Mouse (Mus musculus): Measurements from ENCODE around the gene Arid5b. TPM values are rescaled to one million over a fixed set of nuclear protein-coding genes. Genes with fewer than 3 reads are reported as not detected.

The Arid5b gene
- polyA plus RNA-seq, 1 experiment = 2.5 TPM

DNA sequence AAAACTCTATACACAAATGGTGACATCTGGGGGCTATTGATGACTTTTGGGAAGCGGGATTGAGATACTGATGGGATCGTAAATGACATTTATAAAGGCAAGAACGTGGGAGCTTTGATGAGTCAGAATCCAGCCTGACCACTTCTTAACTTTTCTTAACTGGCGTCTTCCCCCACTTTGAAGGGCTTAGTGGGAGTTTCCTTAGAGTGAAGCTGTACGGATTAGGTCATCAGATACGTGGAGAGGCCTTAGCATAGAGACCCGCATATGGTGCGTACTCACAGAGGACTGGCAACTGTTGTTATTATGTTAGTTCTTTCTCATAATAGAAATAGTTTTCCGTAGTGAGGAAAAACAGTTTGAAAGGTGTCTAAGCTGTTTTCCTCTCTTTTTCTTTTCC lies 104.9 kb downstream of the Arid5b start:
- no peak for DNase-seq (ENCODE audit: low read depth, low spot score)
- 68% methylated on average over 9 of the region's 9 CpGs for WGBS

DNA sequence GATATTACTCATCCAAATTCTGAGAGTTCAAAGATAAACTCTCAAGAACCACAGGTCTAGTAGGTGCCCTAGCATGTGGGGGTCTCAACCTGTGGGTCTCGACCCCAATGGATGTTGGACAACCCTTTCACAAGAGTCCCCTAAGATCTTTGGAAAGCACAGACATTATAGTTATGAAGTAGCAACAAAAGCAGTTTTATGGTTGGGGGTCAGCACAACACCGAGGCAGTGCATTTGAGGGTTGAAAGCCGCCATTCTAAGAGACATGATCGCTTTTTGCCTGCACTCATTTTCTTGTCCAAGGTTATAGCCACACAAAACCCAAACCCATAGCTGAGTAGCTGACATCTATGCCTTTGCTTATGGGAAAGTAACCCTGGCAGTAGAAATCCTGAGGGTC lies 105.6 kb downstream of the Arid5b start:
- WGBS = 95% methylated on average over 4 of the region's 4 CpGs
- no peak for DNase-seq (ENCODE audit: low read depth, low spot score)

DNA sequence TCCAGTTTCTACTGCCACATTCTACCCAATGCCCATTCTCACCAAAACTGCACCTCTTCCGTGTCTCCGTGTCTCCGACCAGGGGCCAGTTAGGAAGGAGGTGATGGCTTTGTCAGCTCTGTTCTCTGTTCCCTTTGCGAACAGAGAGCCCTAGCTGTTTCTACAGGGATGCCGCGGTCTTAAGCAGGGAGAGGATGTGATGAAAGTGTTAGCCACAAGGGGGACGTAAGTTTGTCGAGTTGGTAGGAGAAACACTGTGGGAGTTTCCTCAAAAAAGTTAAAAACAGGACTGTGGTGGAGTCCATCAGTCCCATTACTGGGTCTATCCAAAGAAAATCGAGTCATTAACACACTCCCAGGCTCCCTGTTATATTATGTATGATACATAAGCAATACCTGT lies 106.6 kb downstream of the Arid5b start:
- no peak for DNase-seq (ENCODE audit: low read depth, low spot score)
- 84% methylated on average over 9 of the region's 9 CpGs for WGBS

DNA sequence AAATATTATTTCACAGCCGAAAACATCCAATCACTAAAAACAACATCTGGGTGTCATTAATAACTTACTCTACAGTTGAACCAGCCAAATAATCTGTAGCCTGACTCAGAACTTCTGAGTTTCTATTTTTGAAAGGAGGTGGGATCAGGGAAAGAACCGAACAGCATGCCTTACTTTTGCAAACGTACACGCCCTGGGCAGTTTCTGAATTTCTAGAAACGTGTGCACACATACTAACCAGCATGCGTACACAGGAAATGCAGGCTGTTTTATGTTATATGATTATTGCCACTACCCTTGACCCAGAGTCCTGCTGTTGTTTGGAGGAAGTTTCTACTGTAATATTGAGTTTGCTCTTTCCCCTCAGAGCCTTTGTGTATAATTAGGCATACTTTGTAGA lies 109.9 kb downstream of the Arid5b start:
- WGBS = 20% methylated on average over 6 of the region's 6 CpGs

DNA sequence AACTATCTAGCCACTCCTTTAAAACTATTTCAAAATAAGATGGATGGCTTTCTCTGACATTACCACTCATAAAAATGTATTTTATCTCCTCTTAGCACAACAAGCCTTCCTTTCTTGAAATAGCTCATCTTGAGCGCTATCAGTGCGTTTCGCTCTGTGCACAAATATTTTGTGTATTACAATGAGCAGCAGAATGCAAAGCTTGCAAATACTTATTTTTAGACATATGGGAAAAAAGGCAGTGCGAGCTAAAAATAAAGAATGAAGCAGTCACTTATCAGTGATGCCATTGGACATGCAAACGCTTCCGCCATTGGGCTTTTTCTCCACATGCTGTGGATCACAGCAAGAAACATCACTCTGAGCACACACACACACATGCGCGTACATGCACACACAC lies 110.4 kb downstream of the Arid5b start:
- DNase-seq (ENCODE audit: low read depth, low spot score) = no peak
- WGBS = 86% methylated on average over 8 of the region's 8 CpGs

More for the DNA sequence above, 109.9 kb downstream of the Arid5b start:
- peak; percentile 56 for DNase-seq (ENCODE audit: low read depth, low spot score)

DNA sequence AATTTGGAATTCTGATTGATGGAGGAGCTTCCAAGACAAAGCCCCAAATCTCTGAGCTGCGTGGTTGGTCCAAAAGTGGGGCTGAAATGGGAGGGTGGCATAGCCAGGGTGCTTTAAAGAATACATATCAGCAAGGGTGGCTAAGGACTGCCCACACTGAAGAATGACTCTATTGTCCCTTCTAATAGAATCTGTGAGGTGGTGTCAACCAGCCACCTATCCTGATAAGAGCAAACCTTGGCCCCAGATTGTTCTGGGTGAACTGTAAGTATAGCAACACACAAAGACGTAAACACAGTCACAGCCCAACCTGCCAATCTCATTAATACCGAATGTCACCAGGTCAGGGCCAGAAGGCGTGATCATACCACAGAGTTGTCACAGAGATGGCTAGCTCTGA lies 111.4 kb downstream of the Arid5b start:
- DNase-seq (ENCODE audit: low read depth, low spot score) = no peak
- WGBS = 61% methylated on average over 4 of the region's 4 CpGs

DNA sequence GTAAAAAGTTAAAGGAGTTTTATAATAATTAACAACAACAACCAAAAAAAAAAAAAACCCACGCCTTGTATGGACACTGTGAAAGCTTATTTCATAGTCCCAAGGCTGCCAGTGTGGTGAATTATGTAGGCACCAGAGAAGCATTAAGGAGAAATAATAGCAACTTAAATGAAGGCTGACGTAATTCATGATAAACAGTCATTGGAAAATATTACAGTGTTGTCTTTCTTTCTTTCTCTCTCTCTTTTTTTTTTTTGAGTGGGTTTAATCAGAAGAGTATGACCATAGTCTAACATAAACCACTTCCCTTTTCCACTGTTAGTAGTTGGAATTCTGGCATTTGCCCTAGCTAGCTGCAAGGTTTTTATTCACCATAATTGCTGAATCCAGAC lies 111.8 kb downstream of the Arid5b start:
- DNase-seq (ENCODE audit: low read depth, low spot score) = no peak
- 57% methylated on average over 2 of the region's 2 CpGs for WGBS

DNA sequence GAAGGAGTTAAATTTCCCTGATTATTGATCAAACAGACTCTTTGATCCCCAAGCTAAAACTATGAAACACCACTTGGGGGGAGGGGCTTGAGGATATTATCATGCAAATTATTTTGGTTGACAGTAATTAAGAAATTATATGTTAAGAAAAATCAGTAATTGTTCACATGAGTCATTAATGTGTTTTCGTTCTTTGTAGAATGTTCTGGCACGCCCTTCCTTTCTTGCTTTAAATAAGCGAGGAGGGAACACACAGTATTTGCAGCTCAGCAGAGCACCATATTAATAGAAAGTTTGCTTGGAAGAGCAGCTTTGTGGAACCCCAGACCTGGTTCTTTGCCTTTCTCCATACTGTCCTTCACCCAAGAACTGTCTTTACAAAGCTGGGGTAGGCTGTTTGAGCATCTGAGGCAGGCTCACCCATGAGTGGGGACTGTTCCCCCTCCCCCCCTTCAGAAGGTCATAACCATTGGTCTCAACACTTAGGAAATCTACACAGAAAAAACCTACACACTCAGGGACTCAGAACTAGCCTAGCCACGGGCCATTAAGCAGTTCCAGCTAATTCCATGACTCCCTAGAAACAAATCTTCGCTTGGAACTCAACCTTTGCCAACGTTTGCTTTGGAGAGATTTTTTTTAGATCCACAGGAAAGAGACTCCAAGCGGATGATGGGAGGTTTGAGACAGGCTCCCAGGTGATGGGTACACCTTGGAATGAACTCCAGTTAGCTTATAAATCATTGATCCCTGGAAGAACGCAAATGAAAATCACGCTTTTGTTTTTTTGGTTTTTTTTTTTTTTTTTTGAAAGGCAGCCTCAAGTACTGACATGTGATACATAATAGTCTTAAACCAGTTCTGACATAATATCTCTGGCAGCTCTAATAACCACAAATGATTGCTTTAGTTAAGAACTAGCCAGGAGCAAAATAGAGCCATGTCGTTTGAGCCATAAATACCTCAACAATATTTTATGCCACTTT lies 112.5 kb downstream of the Arid5b start:
- DNase-seq (ENCODE audit: low read depth, low spot score) = no peak
- WGBS = 49% methylated on average over 10 of the region's 10 CpGs

DNA sequence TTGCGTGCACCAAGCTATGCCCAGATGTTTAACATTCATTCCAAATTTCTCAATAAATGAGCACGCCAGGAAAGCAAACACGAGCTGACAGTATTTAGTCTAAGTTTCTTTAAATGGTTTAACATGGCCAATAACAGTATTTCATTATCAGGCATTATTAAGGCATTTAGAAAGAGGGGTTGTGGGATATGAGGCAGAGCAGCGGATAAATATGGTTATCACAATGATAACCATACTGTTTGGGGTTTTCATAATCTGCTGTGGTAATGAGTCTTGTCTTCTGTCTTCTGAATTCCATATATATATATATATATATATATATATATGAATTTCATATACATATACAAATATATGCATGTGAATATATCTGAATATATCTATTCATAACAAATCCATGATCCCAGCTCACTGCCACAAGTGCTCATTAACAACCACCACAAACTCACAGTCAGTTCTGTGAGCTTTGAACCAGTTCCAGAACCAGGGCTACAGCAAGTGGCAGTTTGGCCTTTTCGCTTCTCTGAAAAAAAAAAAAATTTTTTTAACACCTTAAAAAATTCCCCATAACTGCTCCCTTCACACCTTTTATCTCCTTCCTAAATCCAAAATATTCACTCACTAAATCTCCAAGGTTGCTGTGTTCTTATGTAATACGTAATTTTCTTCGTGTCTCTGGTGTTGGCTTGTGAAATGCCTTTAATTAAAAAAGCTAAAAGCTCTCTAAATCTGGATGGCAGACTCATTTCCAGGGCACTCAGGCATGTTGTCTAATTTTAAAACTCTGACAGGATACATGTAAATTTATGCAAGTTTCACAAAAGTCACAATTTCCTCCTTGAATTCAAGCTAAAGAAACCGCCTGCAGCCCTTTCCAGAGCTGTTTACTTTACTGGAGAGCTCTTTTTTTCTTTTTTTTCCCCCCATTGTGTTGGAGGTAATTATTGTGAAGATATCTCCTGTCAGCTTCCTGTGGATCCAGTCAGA lies 113.5 kb downstream of the Arid5b start:
- 83% methylated on average over 8 of the region's 8 CpGs for WGBS
- no peak for DNase-seq (ENCODE audit: low read depth, low spot score)

DNA sequence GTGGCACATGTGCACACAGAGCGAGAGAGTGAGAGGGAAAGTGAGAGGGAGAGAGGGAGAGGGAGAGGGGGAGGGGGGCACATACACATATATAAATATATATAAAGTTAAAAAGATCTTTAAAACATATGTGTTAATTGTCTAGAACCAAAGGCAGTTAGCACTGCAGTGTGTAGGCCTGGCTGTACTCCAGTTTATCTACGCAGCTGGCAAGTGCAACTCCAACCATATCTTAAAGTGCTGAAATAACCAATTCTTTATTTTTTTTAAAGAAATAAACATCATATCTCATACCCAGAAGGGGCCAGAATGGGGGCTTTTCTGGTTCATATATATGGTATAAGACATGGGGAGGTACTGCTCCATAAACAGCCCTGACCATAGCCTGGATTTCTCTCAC lies 114.4 kb downstream of the Arid5b start:
- DNase-seq (ENCODE audit: low read depth, low spot score) = no peak
- WGBS = 96% methylated on average over 2 of the region's 2 CpGs

DNA sequence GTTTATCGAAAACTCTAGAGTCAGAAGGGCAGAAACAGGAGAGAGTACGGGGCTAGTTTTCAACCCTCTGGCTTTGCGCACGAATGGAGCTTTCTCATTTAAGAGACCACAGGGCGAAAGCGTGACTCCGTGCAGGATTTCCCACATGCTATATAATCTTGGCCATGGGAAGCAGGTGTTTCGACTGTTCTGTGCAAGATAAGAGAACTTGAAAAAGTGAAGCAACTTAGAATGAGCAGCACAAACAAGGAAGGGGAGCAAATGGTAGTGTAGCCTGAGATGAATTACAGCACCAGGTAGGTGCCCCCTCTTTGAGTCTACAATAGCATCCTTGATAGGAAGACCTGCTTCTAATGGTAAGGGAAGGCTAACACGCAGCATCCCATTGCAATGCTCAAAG lies 118.8 kb downstream of the Arid5b start:
- WGBS = 82% methylated on average over 9 of the region's 9 CpGs
- no peak for DNase-seq (ENCODE audit: low read depth, low spot score)

DNA sequence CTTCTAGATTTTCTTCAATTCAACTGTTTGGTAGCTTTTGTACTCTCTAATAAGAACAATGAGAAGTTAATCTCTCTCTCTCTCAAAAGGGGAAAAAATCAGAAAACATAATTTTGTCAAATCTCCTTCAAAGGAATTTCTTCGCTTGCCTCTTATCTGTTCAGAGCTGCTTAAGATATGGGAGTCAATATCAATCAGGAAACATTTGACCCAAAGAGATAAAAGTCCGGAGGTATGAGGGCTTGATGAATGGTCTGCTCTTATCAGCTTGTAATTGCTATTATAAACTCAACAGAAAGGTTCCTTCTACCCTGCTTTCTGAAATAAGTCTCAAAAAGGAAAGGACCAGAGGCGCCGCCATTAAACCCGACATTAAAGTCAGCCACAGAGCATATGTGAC lies 120.0 kb downstream of the Arid5b start:
- no peak for DNase-seq (ENCODE audit: low read depth, low spot score)
- 35% methylated on average over 5 of the region's 5 CpGs for WGBS

DNA sequence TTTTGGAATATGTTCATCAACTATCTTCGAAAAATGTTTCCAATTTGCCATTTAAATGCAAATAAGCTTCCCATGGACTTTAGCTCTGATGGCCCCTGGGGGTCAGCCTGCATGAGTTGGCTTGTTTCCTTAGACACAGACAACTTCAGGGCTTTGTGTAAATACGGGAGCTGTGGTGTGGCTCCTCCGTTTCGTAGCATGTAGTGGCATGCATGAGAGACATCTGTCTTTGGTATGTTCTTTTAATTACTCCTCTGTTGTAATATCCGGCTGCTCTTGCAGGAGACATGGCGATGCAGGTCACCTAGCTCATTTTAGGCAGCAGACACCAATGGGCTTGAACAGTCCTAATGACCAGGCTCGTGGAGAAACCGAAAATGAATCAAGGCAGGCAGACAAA lies 121.0 kb downstream of the Arid5b start:
- 63% methylated on average over 8 of the region's 8 CpGs for WGBS
- DNase-seq (ENCODE audit: low read depth, low spot score) = no peak

DNA sequence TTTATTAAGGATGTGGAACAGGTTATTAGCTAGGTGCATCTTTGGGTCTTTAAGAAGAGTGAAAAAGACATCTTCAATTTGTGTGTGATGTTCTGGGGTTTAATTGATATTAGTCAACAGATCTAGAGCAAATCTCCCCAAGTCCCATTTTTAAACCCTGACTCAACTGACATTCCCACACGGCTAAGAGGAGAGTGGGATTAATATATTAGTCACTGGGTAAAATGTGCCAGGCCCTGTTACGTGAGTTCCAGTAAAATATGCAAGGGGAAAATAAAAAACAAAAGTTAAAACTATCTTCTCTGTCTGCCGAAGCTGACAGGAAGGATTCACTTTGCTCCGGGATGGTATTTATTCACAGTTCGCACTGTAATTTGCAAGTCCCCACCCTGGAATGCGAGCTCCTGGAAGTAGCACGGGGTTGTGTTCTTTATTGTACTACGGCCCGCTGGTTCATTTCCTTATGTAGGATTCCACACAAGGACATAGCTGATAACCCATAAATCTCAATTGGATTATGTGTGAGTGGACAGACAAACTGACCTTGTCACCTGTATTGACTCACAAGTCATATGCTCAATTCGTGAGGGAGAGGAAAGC lies 121.8 kb downstream of the Arid5b start:
- no peak for DNase-seq (ENCODE audit: low read depth, low spot score)
- WGBS = 25% methylated on average over 10 of the region's 10 CpGs

DNA sequence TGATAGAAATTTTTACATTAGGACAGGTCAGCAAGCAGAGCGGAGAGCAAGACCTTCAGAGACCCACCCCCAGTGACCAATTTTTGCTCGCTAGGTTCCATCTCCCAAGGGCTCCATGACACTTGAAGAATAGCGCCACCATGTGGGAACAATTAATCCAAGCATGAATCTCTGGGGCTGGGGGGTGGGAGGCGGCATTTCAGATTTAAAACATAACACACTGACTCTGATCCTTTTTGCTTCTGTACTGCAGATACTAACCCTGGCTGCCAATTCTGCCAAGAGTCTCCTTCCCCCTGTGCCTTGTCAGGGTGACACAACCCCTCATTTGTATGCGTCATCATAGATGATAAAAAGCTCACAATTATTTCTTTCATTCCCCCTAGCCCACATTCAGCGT lies 122.4 kb downstream of the Arid5b start:
- DNase-seq (ENCODE audit: low read depth, low spot score) = no peak
- WGBS = 93% methylated on average over 6 of the region's 6 CpGs

DNA sequence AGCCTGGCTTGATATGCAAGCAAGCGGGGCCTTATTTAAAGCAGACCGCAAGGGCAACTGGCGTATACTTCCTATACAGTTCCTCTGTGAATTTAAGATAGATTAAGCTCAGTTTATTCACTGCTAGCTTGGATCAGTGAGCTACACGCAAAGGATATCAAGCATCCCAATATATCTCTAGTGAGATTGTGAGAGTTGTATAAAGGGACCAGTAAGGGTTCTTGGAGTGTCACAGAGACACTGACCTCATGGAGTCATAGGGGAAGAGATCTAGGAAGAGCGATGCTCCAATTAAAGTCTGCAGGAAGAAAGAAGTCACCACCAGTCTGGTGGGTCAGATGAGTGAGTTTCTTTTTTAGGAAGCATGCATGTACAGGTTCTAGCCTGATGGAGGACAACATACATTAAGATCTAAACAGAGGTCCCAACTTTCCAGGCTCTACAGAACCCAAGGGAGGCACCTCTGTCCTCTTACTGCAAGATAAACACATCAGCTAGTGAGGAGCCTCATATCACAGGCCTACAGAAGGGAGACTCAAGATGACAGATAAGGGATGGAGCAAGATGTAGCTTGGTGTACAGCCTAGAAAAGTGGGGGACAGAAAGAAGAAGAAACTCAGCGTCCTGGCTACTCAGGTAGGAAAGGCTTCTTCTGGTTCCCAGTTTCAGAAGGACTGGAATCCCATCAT lies 123.0 kb downstream of the Arid5b start:
- 97% methylated on average over 6 of the region's 6 CpGs for WGBS

DNA sequence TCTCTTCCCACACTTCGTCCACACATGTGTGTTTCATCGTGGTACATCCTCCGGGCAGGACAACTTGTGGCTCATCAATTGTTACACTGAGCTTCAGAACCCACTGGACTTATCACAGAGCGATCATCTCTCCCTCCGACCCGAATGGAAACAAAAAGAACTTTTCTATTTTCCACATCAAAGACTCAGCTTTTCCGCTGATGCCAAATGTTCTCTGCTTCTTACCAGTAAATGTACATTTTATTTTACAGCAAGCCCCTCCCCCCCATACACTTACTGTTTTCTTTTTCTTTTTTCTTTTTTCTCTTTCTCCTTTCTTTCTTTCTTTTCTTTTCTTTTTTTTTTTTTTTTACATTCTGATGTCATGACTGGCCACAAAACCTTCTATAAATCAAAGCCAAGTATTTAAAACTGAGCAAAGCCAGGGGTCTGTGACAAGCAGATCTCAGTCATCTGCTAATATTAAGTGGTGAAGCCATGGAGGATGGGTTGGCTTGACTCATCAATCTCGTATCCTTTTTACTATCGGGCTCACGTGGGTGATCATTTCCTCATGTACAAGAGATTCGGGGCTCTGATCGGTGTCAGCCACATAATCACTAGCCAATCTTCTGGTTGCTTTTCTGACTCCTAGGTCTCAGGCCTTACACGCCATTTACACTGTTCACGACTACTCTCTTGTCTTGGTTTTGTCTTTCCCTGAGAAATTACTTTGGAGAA lies 124.3 kb downstream of the Arid5b start:
- WGBS = 92% methylated on average over 14 of the region's 14 CpGs
- DNase-seq (ENCODE audit: low read depth, low spot score) = no peak

More for the DNA sequence above, 123.0 kb downstream of the Arid5b start:
- no peak for DNase-seq (ENCODE audit: low read depth, low spot score)

DNA sequence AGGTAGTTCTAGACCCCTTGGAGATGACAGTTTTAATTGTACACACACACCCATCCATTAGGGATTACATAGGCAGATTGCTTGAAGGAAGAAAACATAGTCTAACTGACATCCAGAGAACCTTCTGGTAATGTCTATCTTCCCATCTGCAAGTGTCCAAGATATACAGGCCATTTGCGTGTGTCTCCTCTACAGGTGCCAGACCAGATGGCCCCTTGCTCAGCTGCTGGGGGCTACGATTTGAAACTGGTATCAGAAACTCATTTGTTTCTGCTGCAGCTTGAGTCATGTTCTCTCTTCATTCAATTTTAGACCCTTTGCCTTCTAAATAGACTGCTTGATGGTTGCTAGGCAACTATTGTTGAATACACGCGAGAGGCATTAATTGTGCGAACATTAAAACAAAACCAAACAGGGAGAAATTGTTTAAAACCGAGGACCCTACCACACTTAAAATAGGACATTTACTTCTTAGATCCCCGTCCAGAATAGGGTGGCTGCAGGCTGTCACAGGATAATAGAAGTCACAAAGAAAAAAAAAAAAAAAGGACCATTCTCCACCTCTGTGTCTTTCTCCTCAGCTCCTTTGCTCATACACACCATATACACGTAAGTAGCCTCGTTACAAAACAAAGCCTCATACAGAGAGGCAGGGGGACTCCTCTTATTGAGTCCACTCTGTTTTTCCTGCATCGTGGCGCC lies 125.0 kb downstream of the Arid5b start:
- no peak for DNase-seq (ENCODE audit: low read depth, low spot score)
- 89% methylated on average over 11 of the region's 11 CpGs for WGBS

All from large intestine, adult 2 months (tissue).